Mouse (Mus musculus): ENCODE data around the gene Olfr239. TPM values are rescaled to one million over a fixed set of nuclear protein-coding genes. Genes with fewer than 3 reads are reported as not detected.
"Not testable (repeated sequence)": the region's sequence is repeated elsewhere in the genome, so short reads cannot be mapped to it uniquely, and the experiment has no call there.

Gene Olfr239
- 0.15 TPM in 1 of 2 replicates, not detected in the other for polyA plus RNA-seq (2012; rRNA removed)

DNA sequence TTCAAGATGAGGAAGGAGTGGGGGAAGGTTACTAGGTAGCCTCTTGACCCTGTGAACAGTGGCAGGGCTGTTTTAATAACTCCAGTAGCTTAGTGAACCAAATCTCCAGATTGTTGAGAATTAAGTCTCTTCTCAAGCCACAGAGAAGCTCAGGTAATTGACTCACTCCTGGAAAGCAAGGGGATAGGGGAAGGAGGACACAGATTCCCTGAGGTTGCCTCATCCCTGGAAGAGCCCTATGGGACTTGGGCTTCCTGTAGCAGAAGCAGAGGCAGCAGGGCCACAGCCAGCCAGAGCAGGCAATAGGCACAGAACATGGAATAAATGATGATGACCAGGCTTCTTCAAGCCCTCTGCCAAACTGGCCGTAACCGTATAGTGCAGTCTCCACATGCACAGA is at the start of gene Olfr239:
Gene Olfr239, plus strand, starts transcription at position 301 of the 400 bp plus-strand sequence.
- DNase-seq (ENCODE audit: extremely low spot score in 1 of 2, low spot score in 1 of 2) = not testable (repeated sequence)

DNA sequence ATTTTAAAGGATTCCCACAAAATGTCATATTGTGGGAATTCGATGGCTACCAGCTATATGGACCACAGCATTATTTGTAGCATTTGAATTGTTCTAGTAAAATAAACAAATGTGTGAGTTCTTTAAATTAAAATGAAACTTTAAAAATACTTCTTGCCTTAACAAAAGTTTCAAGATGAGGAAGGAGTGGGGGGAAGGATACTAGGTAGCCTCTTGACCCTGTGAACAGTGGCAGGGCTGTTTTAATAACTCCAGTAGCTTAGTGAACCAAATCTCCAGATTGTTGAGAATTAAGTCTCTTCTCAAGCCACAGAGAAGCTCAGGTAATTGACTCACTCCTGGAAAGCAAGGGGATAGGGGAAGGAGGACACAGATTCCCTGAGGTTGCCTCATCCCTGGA is 23.0 kb upstream of the Olfr239 start, which contains the start of gene Olfr55:
Gene Olfr55, plus strand, starts transcription at position 301 of the 400 bp plus-strand sequence.
- DNase-seq (ENCODE audit: extremely low spot score in 1 of 2, low spot score in 1 of 2) = not testable (repeated sequence)

DNA sequence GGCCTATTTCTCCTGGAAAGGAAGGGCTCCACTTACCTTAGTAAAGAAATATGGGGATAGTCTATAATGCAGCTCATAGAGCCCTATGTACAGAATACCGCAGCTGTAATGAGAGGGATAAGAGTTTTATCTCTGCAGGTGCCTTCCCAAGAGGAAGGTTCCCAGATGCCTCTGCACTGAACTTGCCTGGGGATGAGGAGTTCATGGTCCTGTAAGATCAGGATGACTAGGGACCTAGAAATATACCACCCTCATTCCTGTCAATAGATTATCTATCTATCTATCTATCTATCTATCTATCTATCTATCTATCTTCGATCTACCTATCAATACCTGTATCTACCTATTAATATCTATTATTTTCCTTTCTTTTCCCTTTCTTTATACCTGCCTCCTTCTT is 30.5 kb downstream of the Olfr239 start, which contains the start of gene Olfr1564:
Gene Olfr1564, minus strand, starts transcription at position 101 of the 400 bp plus-strand sequence.
- no peak for DNase-seq (ENCODE audit: extremely low spot score in 1 of 2, low spot score in 1 of 2)

DNA sequence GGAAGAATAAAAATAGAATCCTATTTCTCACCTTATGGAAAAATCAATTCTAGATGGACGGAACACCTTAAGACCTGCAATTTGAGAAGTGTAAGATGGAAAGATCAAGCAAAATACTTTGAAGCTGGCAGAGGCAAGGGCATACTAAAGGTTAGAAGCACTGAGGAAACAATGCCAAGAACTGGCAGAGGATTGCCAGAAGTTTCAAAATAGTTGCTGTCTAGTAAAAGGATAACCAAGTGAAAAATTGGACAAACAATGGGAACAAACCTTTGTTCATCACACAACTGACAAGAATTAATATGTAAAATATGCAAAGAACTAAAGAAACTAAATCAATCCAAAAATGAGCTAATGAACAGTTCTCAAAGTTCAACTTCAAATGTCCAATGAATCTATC is 45.5 kb downstream of the Olfr239 start:
- not testable (repeated sequence) for DNase-seq (ENCODE audit: extremely low spot score in 1 of 2, low spot score in 1 of 2)

Other genes with a start within 250 kb of the Olfr239 start
- gene Cyp4f13, start 243.9 kb upstream of the Olfr239 start, polyA plus RNA-seq (2012; rRNA removed) = 36.3 and 42.6 TPM in 2 replicates
- 3.3 and 4.1 TPM in 2 replicates for gene Zfp472, start 225.5 kb upstream of the Olfr239 start, polyA plus RNA-seq (2012; rRNA removed)
- gene Zfp952, start 198.2 kb upstream of the Olfr239 start, polyA plus RNA-seq (2012; rRNA removed) = 11.7 and 12.7 TPM in 2 replicates
- gene Zfp763, start 157.9 kb upstream of the Olfr239 start, polyA plus RNA-seq (2012; rRNA removed) = 9.9 and 11.1 TPM in 2 replicates
- not detected in 2 replicates for gene 4921501E09Rik, start 123.2 kb upstream of the Olfr239 start, polyA plus RNA-seq (2012; rRNA removed)
- 7.6 and 9.4 TPM in 2 replicates for gene Zfp563, start 102.0 kb upstream of the Olfr239 start, polyA plus RNA-seq (2012; rRNA removed)
- gene Morc2b, start 51.6 kb upstream of the Olfr239 start, polyA plus RNA-seq (2012; rRNA removed) = 2.6 and 3.3 TPM in 2 replicates
- gene Olfr55, start 22.9 kb upstream of the Olfr239 start, polyA plus RNA-seq (2012; rRNA removed) = 0.02 and 0.06 TPM in 2 replicates
- 2.4 TPM in 2 replicates for gene Olfr1564, start 30.4 kb downstream of the Olfr239 start, polyA plus RNA-seq (2012; rRNA removed)
- 5.5 and 6.2 TPM in 2 replicates for gene Zfp955a, start 63.8 kb downstream of the Olfr239 start, polyA plus RNA-seq (2012; rRNA removed)
- not detected in 2 replicates for gene Olfr63, start 73.4 kb downstream of the Olfr239 start, polyA plus RNA-seq (2012; rRNA removed)
- 10.1 and 12.0 TPM in 2 replicates for gene Zfp955b, start 98.2 kb downstream of the Olfr239 start, polyA plus RNA-seq (2012; rRNA removed)
- 10.9 and 11.4 TPM in 2 replicates for gene Zfp81, start 167.6 kb downstream of the Olfr239 start, polyA plus RNA-seq (2012; rRNA removed)
- gene Zfp101, start 203.3 kb downstream of the Olfr239 start, polyA plus RNA-seq (2012; rRNA removed) = 9.1 and 9.2 TPM in 2 replicates
- 0.19 and 0.28 TPM in 2 replicates for gene Actl9, start 241.6 kb downstream of the Olfr239 start, polyA plus RNA-seq (2012; rRNA removed)

Measured in frontal cortex, adult 2 months (tissue).